Mouse (Mus musculus) lung, adult 2 months (tissue): Measurements from ENCODE around the gene Mcrip2.

ENCODE experiments used
- CTCF ChIP-seq: fragments of 200-500 bp; IDR thresholded peaks from 2 replicates; pipeline ENCODE4 v1.5.1; 2011; ENCODE audit warnings: mild to moderate bottlenecking, low read length, control low read depth; ENCODE audit not compliant: insufficient read depth
- POLR2A ChIP-seq: fragments of 200-500 bp; IDR thresholded peaks from 2 replicates; pipeline ENCODE4 v1.6.1; 2011; ENCODE audit warnings: low read depth, mild to moderate bottlenecking, control low read depth, low read length, borderline replicate concordance; ENCODE audit errors: extremely low read depth

DNA sequence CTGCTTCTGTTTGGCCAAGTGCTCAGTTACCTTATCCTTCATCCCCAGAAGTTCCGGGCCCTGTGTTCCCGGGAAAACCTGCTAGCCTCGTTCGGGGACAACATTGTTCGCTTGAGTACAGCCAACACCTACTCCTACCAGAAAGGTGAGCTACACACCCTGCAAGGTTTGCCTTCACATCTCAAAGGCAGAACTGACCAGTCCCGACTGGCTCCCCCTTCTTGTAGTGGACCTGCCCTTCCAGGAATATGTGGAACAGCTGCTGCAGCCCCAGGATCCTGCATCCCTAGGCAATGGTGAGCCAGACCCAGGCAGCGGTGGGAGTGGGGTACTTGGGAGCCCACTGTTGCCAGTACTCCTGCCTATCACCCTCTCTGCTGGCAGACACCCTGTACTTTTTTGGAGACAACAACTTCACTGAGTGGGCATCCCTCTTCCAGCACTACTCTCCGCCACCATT is 39.0 kb downstream of the Mcrip2 start:
- no peak for TF ChIP-seq POLR2A
- no peak for TF ChIP-seq CTCF
